In genomic region chr12:102190820-102191219, GRCm38 (mm10) we compare ENCODE assay signal across 15 mouse cellular contexts.
DNase-seq lines count a peak whose midpoint lies in the region; ATAC-seq and TF ChIP-seq lines count a peak whose summit lies in the region.
"Had no signal": no experiment of that assay in that cellular context is flagged by ENCODE, and none has a peak within 500 bp of the region (broad histone marks: within the 10 kb centered on the region; RNA-seq: fewer than 3 reads in every experiment).

No protein-coding gene starts in this region.

- no peaks in the 10 kb centered on the region for H3K27me3 ChIP-seq in midbrain, embryonic 14.5 days (ENCODE audit: control insufficient read depth, insufficient read depth, low read length)
- H3K27me3 ChIP-seq: heart, embryonic 15.5 days; neural tube, embryonic 13.5 days had no signal

- peaks cover 4% of the 10 kb centered on the region for H3K4me1 ChIP-seq in cortical plate, adult 2 months (ENCODE audit: control insufficient read depth, insufficient read depth, low read length)
- no peaks in the 10 kb centered on the region for H3K4me1 ChIP-seq in midbrain, embryonic 14.5 days (ENCODE audit: control insufficient read depth, insufficient read depth, low read length)
- H3K4me1 ChIP-seq: heart, embryonic 15.5 days; neural tube, embryonic 13.5 days had no signal

- ATAC-seq in midbrain, embryonic 14.5 days (ENCODE audit: low FRiP score, low TSS enrichment), result no peak
- ATAC-seq: hindbrain, postnatal 0 days; lung, postnatal 0 days had no signal

- no peak overlapping the region for H3K4me3 ChIP-seq in cortical plate, adult 2 months (ENCODE audit: insufficient read depth, low read length)
- no peak overlapping the region for H3K4me3 ChIP-seq in midbrain, embryonic 14.5 days (replicated peaks; ENCODE audit: low read depth, low read length)
- H3K4me3 ChIP-seq: heart, embryonic 15.5 days; neural tube, embryonic 13.5 days had no signal

- no peak overlapping the region for H3K9ac ChIP-seq in midbrain, embryonic 14.5 days (replicated peaks; ENCODE audit: low read length)
- H3K9ac ChIP-seq: heart, embryonic 15.5 days; neural tube, embryonic 13.5 days had no signal

- no peak overlapping the region for H3K27ac ChIP-seq in cortical plate, adult 2 months (ENCODE audit: insufficient read depth, low read length)
- H3K27ac ChIP-seq in midbrain, embryonic 14.5 days (replicated peaks; ENCODE audit: low read depth, low read length), result no peak overlapping the region
- H3K27ac ChIP-seq: heart, embryonic 15.5 days; hindbrain, postnatal 0 days; neural tube, embryonic 13.5 days had no signal

- H3K9me3 ChIP-seq in midbrain, embryonic 14.5 days (ENCODE audit: control insufficient read depth, low read length), result peaks cover 8% of the 10 kb centered on the region

- H3K36me3 ChIP-seq in midbrain, embryonic 14.5 days (ENCODE audit: control insufficient read depth, insufficient read depth, low read length), result no peaks in the 10 kb centered on the region
- H3K36me3 ChIP-seq: heart, embryonic 15.5 days; neural tube, embryonic 13.5 days had no signal

- WGBS in midbrain, embryonic 14.5 days, result 84% methylated on average over 11 of the region's 11 CpGs

- 0 out of 2 replicates have a peak, but pooled peaks have one; percentile 5 for TF ChIP-seq CTCF in cortical plate, adult 2 months (IDR thresholded peaks at IDR 0.05; ENCODE audit: extremely low read depth, insufficient read depth, low read length)

- DNase-seq in 3T3-L1 (ENCODE audit: low read depth, low spot score), result peak; percentile 6
- peak; percentile 92 for DNase-seq in brain, adult 2 months (ENCODE audit: low read depth, low spot score)
- DNase-seq in left cerebral cortex, adult 9 months (ENCODE audit: low spot score in 2 of 2), result peak; percentile 74 to 90
- no peak for DNase-seq in kidney, postnatal 14 days
- no peak for DNase-seq in adrenal gland, postnatal 10 days
- DNase-seq in spleen, adult 18-20 months, result no peak
- no peak for DNase-seq in midbrain, embryonic 14.5 days
- DNase-seq: adrenal gland, postnatal 25 days; liver had no signal

- no peak overlapping the region for H3K4me2 ChIP-seq in midbrain, embryonic 14.5 days (ENCODE audit: low read length)
- H3K4me2 ChIP-seq: heart, embryonic 15.5 days; midbrain, embryonic 11.5 days; neural tube, embryonic 13.5 days had no signal

- TF ChIP-seq POLR2A in cortical plate, adult 2 months (IDR thresholded peaks at IDR 0.05; ENCODE audit: extremely low read depth, insufficient read depth, low read length), result no peak

Comparison
In these comparisons a context has a peak if more than half of its experiments do, and no peak if none do; other contexts are left out.
1. DNase-seq: peak in 3T3-L1 (single experiment), brain, adult 2 months (single experiment) and left cerebral cortex, adult 9 months (2 of 2); none in kidney, postnatal 14 days (single experiment), adrenal gland, postnatal 10 days (single experiment), spleen, adult 18-20 months (0 of 2) and midbrain, embryonic 14.5 days (single experiment).